Mouse (Mus musculus) embryonic facial prominence, embryonic 13.5 days (tissue): Measurements from ENCODE around the gene Itpr2. TPM values are rescaled to one million over a fixed set of nuclear protein-coding genes. Genes with fewer than 3 reads are reported as not detected.

Experiments used
- ATAC-seq: fragments of 200-750 bp; cut with Nextera tagmentation; 2 replicates; pipeline ENCODE4 v1.8.0; 2017; ENCODE audit warnings: low read depth; ENCODE audit not compliant: insufficient number of reproducible peaks, insufficient read depth, low FRiP score, low TSS enrichment
- H3K27ac ChIP-seq: fragments of 300-500 bp; sonication (generic); 2 replicates; pipeline ENCODE4 v1.5.1; 2015; ENCODE audit warnings: moderate library complexity, mild to moderate bottlenecking, inconsistent platforms
- H3K27me3 ChIP-seq: fragments of 300-500 bp; sonication (generic); 2 replicates; pipeline ENCODE4 v1.6.1; 2015; ENCODE audit warnings: mild to moderate bottlenecking, inconsistent platforms
- H3K36me3 ChIP-seq: fragments of 300-500 bp; sonication (generic); 2 replicates; pipeline ENCODE4 v1.6.1; 2015; ENCODE audit warnings: mild to moderate bottlenecking, inconsistent platforms
- H3K4me1 ChIP-seq: fragments of 300-500 bp; sonication (generic); 2 replicates; pipeline ENCODE4 v1.6.1; 2015; ENCODE audit warnings: inconsistent platforms
- H3K4me2 ChIP-seq: fragments of 300-500 bp; sonication (generic); 2 replicates; pipeline ENCODE4 v1.6.1; 2015; ENCODE audit warnings: moderate library complexity, mild to moderate bottlenecking, inconsistent platforms
- H3K4me3 ChIP-seq: fragments of 300-500 bp; sonication (generic); 2 replicates; pipeline ENCODE4 v1.5.1; 2015; ENCODE audit warnings: mild to moderate bottlenecking, inconsistent platforms
- H3K9ac ChIP-seq: fragments of 300-500 bp; sonication (generic); 2 replicates; pipeline ENCODE4 v1.6.1; 2015; ENCODE audit warnings: mild to moderate bottlenecking, inconsistent platforms
- H3K9me3 ChIP-seq: fragments of 300-500 bp; sonication (generic); 2 replicates; pipeline ENCODE4 v1.6.1; 2016; ENCODE audit warnings: inconsistent platforms
- WGBS: fragments of 180-500 bp; shearing (Covaris S2); methylation state at CpG from one replicate; pipeline ENCODE4 v1.1.7; 2015; ENCODE audit warnings: mixed read lengths; 5-methylcytosine and 5-hydroxymethylcytosine counted together
- polyA plus RNA-seq: library from polyadenylated mRNA; unstranded; fragments of >200 nt; fragmentation: Nextera tagmentation; extraction: Ambion mirVana; gene quantifications from 2 replicates; pipeline ENCODE4 v1.2.1, GENCODE M21; 2015

The Itpr2 gene
- polyA plus RNA-seq, 1 experiment from 2014 or later, result 9.3 TPM

- WGBS, result 50% methylated on average over 10 of the region's 10 CpGs
- Histone ChIP-seq H3K4me2 (no peak overlapping the region), H3K4me1 (peaks cover 22% of the 10 kb centered on the region), H3K9ac (no peak overlapping the region), H3K4me3 (no peak overlapping the region), H3K27ac (peak overlapping the region; percentile 2; the same call in 1 of the 2 replicates), H3K9me3 (no peaks in the 10 kb centered on the region), H3K27me3 (no peaks in the 10 kb centered on the region), H3K36me3 (no peaks in the 10 kb centered on the region)
- no peak for ATAC-seq
These were observed 158.2 kb downstream of the Itpr2 start for GRCm38 (mm10) chr6:146343671-146344384.

GRCm38 (mm10) chr6:146342995-146343394 is 159.0 kb downstream of the Itpr2 start:
- WGBS, result 28% methylated on average over 6 of the region's 6 CpGs
- H3K27ac ChIP-seq, result no peak overlapping the region
- peaks cover 22% of the 10 kb centered on the region for H3K4me1 ChIP-seq
- H3K9me3 ChIP-seq, result no peaks in the 10 kb centered on the region
- no peak overlapping the region for H3K4me2 ChIP-seq
- H3K9ac ChIP-seq, result peak overlapping the region; percentile 21; the same call in 1 of the 2 replicates
- no peaks in the 10 kb centered on the region for H3K36me3 ChIP-seq
- no peaks in the 10 kb centered on the region for H3K27me3 ChIP-seq
- no peak overlapping the region for H3K4me3 ChIP-seq
- no peak for ATAC-seq

GRCm38 (mm10) chr6:146341934-146342333 is 160.1 kb downstream of the Itpr2 start:
- no peak overlapping the region for H3K4me2 ChIP-seq
- peaks cover 22% of the 10 kb centered on the region for H3K4me1 ChIP-seq
- no peak overlapping the region for H3K27ac ChIP-seq
- H3K4me3 ChIP-seq, result no peak overlapping the region
- no peak for ATAC-seq
- H3K9me3 ChIP-seq, result no peaks in the 10 kb centered on the region
- WGBS, result 86% methylated on average over 3 of the region's 3 CpGs
- no peak overlapping the region for H3K9ac ChIP-seq
- no peaks in the 10 kb centered on the region for H3K36me3 ChIP-seq
- H3K27me3 ChIP-seq, result no peaks in the 10 kb centered on the region

GRCm38 (mm10) chr6:146341413-146341812 is 160.6 kb downstream of the Itpr2 start:
- no peak overlapping the region for H3K4me2 ChIP-seq
- WGBS, result 70% methylated on average over 3 of the region's 3 CpGs
- H3K4me3 ChIP-seq, result no peak overlapping the region
- H3K36me3 ChIP-seq, result no peaks in the 10 kb centered on the region
- no peak for ATAC-seq
- H3K27ac ChIP-seq, result no peak overlapping the region
- peaks cover 22% of the 10 kb centered on the region for H3K4me1 ChIP-seq
- no peaks in the 10 kb centered on the region for H3K9me3 ChIP-seq
- no peak overlapping the region for H3K9ac ChIP-seq
- no peaks in the 10 kb centered on the region for H3K27me3 ChIP-seq

- Histone ChIP-seq H3K9me3 (no peaks in the 10 kb centered on the region), H3K4me2 (no peak overlapping the region), H3K4me1 (peaks cover 22% of the 10 kb centered on the region), H3K9ac (no peak overlapping the region), H3K4me3 (no peak overlapping the region), H3K27me3 (no peaks in the 10 kb centered on the region), H3K27ac (no peak overlapping the region), H3K36me3 (no peaks in the 10 kb centered on the region)
- ATAC-seq, result no peak
- 70% methylated on average over 5 of the region's 5 CpGs for WGBS
These were observed 161.1 kb downstream of the Itpr2 start for GRCm38 (mm10) chr6:146340951-146341350.

- WGBS, result 67% methylated on average over 10 of the region's 10 CpGs
- Histone ChIP-seq H3K9ac (no peak overlapping the region), H3K4me3 (no peak overlapping the region), H3K27ac (no peak overlapping the region), H3K9me3 (no peaks in the 10 kb centered on the region), H3K4me1 (peaks cover 22% of the 10 kb centered on the region), H3K27me3 (no peaks in the 10 kb centered on the region), H3K4me2 (no peak overlapping the region), H3K36me3 (no peaks in the 10 kb centered on the region)
- ATAC-seq, result no peak
These were observed 162.2 kb downstream of the Itpr2 start for GRCm38 (mm10) chr6:146339779-146340178.

- Histone ChIP-seq H3K27ac (no peak overlapping the region), H3K4me2 (no peak overlapping the region), H3K4me3 (no peak overlapping the region), H3K36me3 (no peaks in the 10 kb centered on the region), H3K9ac (no peak overlapping the region), H3K27me3 (no peaks in the 10 kb centered on the region), H3K4me1 (no peaks in the 10 kb centered on the region), H3K9me3 (no peaks in the 10 kb centered on the region)
- 83% methylated on average over 7 of the region's 7 CpGs for WGBS
- no peak for ATAC-seq
These were observed 164.8 kb downstream of the Itpr2 start for GRCm38 (mm10) chr6:146337237-146337636.

- no peak for ATAC-seq
- WGBS, result 93% methylated on average over 9 of the region's 9 CpGs
- H3K9me3 ChIP-seq, result no peaks in the 10 kb centered on the region
These were observed 166.8 kb downstream of the Itpr2 start for GRCm38 (mm10) chr6:146335191-146335590.

GRCm38 (mm10) chr6:146333506-146333905 is 168.5 kb downstream of the Itpr2 start:
- WGBS, result 82% methylated on average over 3 of the region's 3 CpGs
- no peak for ATAC-seq
- Histone ChIP-seq H3K36me3 (no peaks in the 10 kb centered on the region), H3K4me2 (no peak overlapping the region), H3K9ac (no peak overlapping the region), H3K27me3 (no peaks in the 10 kb centered on the region), H3K27ac (no peak overlapping the region), H3K9me3 (no peaks in the 10 kb centered on the region), H3K4me3 (no peak overlapping the region), H3K4me1 (peaks cover 4% of the 10 kb centered on the region; the same call in 1 of the 2 replicates)

More at GRCm38 (mm10) chr6:146335191-146335590, 166.8 kb downstream of the Itpr2 start:
- Histone ChIP-seq H3K9ac (no peak overlapping the region), H3K36me3 (no peaks in the 10 kb centered on the region), H3K4me2 (no peak overlapping the region), H3K27me3 (no peaks in the 10 kb centered on the region), H3K27ac (no peak overlapping the region), H3K4me3 (no peak overlapping the region), H3K4me1 (peaks cover 4% of the 10 kb centered on the region; the same call in 1 of the 2 replicates)

GRCm38 (mm10) chr6:146331017-146331669 is 170.9 kb downstream of the Itpr2 start:
- H3K36me3 ChIP-seq, result 0 out of 2 replicates have a peak, but pooled peaks cover 3% of the 10 kb centered on the region
- H3K4me1 ChIP-seq, result peaks cover 4% of the 10 kb centered on the region; the same call in 1 of the 2 replicates
- H3K9ac ChIP-seq, result no peak overlapping the region
- whole genome bisulfite sequencing, result 73% methylated on average over 6 of the region's 6 CpGs
- no peaks in the 10 kb centered on the region for H3K9me3 ChIP-seq
- no peak overlapping the region for H3K4me3 ChIP-seq
- no peak overlapping the region for H3K27ac ChIP-seq
- no peaks in the 10 kb centered on the region for H3K27me3 ChIP-seq
- no peak overlapping the region for H3K4me2 ChIP-seq
- ATAC-seq, result no peak

- H3K4me3 ChIP-seq, result no peak overlapping the region
- no peak overlapping the region for H3K4me2 ChIP-seq
- no peak overlapping the region for H3K27ac ChIP-seq
- ATAC-seq, result no peak
- H3K27me3 ChIP-seq, result no peaks in the 10 kb centered on the region
- no peak overlapping the region for H3K9ac ChIP-seq
- H3K36me3 ChIP-seq, result 0 out of 2 replicates have a peak, but pooled peaks cover 3% of the 10 kb centered on the region
- WGBS, result 85% methylated on average over 3 of the region's 3 CpGs
- H3K4me1 ChIP-seq, result peaks cover 14% of the 10 kb centered on the region
- no peaks in the 10 kb centered on the region for H3K9me3 ChIP-seq
These were observed 172.9 kb downstream of the Itpr2 start for GRCm38 (mm10) chr6:146329079-146329478.

GRCm38 (mm10) chr6:146326631-146327030 is 175.4 kb downstream of the Itpr2 start:
- Histone ChIP-seq H3K4me2 (no peak overlapping the region), H3K27ac (no peak overlapping the region), H3K27me3 (no peaks in the 10 kb centered on the region), H3K4me3 (no peak overlapping the region), H3K9me3 (no peaks in the 10 kb centered on the region), H3K4me1 (peaks cover 14% of the 10 kb centered on the region), H3K36me3 (0 out of 2 replicates have a peak, but pooled peaks cover 3% of the 10 kb centered on the region), H3K9ac (no peak overlapping the region)
- 87% methylated on average over 8 of the region's 8 CpGs for WGBS
- ATAC-seq, result no peak
